Mouse (Mus musculus): Measurements from ENCODE around the gene Mgat2.
"Not testable (repeated sequence)": the region's sequence is repeated elsewhere in the genome, so short reads cannot be mapped to it uniquely, and the experiment has no call there.

The Mgat2 gene

DNA sequence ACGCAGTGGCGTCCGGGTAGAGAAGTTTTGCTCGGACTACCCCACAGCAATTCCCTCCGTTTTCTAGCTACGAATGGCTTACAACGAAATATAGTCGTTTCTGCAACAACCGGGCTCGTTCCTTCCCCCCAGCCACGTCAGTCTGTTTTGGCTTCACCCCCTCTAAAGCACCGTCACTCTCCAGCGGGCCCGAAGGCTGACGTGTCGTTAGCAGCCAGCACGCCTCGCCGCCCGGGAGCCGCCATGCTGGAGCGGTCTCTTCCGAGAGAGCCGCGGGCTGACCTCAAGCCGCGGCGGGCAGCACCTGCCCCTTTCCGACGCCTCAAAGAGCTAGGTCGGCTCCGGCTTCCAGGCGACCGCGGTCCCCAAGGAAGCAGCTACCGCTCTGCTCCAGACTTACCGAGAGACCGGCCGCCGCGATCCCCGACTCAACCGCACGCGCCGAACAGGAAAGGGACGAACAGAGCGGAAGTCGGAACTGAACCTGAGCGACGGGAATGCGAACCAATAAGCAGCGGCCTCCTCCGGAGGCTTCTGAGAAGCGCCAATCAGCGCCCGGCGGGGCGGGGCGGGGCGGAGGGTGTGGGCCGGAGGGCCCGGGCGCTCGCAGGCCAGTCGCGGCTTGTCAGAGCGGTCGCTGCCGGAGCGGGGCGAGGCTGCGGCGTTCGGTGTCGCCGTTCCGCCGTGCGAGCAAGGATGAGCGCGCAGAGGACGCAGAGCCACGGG is at the start of gene Mgat2, which contains the start of gene Rpl36al:
TSS of gene Mgat2 (plus strand) at position 575 of the 726 bp plus-strand sequence.
TSS of gene Rpl36al (minus strand) at position 501 of the 726 bp plus-strand sequence.
- DNase-seq (ENCODE audit: low spot score in 2 of 2) = peak; percentile 99

DNA sequence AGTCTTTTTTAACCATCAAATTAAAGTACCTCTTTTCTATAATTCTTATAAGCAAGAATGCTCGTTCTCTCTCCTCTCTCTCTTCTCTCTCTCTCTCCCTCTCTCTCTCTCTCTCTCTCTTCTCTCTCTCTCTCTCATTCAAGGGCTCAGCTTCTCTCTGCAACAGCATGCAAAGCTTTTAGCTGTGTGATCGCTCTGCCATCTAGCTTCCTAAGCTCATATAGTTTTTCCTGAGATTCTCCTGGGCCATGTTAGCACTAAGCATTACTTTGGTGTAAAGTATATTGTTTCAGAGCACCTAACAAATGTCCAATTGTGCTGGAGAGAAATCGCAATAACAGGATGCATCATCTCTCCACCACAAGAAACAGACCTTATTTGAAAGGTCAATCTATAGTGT is 44.8 kb upstream of the Mgat2 start:
- DNase-seq (ENCODE audit: low spot score in 2 of 2) = no peak

DNA sequence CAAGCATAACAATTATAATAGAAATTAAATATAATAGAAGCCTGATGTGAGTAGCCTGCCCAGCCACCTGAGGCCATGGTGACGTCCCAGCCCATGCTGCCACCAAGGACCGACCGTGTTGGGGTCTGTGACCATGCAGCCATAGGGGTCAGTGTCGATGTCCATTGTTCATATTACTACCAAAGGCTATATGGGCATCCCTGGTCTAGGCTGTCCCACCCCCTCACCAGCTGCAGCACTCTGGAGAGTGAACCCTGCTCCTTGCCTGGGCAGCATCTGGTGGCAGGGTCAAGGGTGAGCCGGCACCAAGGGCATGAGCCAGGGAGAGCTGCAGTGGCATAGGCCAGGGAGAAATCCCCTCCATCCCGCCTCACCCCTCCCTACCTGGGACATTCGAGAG is 44.1 kb upstream of the Mgat2 start:
- DNase-seq (ENCODE audit: low spot score in 2 of 2) = no peak

DNA sequence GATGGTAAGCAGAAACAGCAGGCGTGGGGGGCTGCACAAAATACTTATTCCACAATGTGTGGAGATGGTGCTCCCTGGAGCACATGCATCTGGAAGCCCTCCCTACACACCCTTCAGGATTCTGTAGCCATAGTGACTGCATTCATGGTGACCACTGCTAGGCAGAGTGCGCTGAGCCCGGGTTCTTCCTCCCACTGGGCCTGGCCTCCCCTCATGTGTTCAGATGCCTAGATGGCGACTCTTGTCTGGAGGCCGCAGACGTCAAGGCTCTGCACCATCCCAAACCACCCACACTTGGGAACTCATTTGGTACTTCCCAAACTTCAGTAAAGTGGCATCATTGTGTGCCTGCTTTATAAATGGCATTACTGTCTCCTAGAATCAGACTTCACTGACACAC is 40.5 kb upstream of the Mgat2 start:
- DNase-seq (ENCODE audit: low spot score in 2 of 2) = no peak

DNA sequence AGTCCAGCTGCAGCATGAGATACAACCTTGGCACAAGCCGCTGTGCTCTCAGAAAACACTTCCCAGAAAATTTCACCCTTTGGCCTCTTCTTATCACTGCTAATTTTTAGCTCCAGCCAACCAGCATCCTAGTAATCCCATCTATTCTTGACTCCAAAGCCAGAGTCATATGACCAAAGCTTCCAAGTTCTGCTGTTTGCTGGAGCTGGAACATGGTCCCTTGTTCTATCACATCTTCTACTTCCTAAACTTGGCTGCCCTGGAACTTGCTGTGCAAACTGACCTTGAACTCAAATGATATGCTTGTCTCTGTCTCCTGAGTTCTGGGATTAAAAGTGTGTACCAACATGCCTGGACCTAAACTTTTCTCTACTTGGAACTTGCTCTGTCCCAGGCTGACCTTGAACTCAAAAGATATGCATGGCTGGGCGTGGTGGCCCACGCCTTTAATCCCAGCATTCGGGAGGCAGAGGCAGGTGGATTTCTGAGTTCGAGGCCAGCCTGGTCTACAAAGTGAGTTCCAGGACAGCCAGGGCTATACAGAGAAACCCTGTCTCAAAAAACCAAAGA is 36.7 kb upstream of the Mgat2 start:
- no peak for DNase-seq (ENCODE audit: low spot score in 2 of 2)

DNA sequence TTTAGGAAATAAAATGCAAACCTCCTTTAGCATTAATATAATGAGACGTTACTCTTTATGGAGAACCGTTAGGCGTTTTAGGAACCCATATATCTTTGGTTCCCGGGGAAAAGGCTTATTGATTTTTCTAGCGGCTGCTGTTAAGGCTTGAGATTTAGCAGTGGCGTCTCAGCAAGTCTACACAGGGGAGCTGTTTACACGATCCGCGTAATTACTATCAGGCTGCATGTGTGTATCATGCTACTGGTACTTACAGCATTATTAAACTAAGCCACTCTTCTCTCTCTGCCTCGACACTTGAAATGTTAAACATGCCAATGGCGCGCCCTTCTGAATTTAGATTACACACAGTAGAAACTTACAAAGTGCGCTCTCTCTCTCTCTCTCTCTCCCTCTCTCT is 33.9 kb upstream of the Mgat2 start:
- DNase-seq (ENCODE audit: low spot score in 2 of 2) = no peak

DNA sequence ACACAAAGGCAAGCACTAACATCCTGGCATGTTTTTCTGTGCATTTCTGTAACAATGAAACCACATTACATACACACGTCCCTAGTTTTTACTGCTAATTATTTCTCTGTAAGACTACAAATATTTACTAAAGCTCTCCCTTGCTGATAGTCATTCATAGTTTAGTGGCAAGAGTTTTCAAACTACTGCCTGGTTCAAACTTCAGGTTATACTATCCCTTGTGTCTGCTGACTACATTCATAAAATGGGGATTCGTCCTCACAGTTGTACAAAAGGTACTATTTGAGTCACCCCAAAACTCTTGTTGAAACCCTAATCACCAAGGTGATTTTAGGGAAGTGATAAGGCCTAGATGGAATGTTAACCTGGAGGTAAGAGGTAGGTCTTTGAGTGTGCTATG is 28.0 kb upstream of the Mgat2 start:
- no peak for DNase-seq (ENCODE audit: low spot score in 2 of 2)

DNA sequence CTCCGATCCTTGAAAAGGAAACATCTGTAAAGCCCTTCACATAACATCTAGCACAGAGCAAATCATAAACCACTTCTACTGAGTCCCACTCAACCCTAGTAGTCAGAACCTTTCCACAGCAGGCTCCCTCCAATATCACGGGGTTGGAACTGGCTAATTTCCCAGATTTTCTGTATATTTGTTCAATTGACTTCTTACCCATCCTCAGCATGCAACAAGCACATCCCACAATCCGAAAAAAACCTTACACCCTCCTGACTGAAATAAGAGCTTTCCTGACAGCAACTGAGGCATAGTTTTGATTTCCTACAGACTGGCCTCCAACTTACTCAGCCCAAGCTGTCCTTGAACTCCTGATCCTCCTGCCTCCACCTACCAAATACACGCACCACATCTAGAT is 27.5 kb upstream of the Mgat2 start:
- no peak for DNase-seq (ENCODE audit: low spot score in 2 of 2)

DNA sequence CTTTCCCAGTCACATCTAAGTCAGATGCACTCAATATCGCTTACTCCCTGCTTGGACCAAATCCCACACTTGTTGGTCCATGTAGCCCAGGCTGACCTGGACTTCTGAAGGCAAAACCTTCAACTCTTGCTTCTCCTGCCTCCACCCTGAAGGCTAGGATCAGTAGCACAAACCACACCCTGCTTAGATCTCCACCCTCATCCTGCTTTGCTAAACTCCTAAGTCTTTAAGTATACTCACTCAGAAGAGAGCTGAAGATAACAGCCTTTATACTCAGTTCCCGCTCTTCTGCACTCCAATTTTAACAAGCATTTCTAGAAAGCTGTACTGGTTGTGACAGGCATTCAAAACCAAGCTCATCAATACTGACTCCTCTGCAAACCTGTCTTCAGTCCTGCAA is 26.9 kb upstream of the Mgat2 start:
- DNase-seq (ENCODE audit: low spot score in 2 of 2) = no peak

DNA sequence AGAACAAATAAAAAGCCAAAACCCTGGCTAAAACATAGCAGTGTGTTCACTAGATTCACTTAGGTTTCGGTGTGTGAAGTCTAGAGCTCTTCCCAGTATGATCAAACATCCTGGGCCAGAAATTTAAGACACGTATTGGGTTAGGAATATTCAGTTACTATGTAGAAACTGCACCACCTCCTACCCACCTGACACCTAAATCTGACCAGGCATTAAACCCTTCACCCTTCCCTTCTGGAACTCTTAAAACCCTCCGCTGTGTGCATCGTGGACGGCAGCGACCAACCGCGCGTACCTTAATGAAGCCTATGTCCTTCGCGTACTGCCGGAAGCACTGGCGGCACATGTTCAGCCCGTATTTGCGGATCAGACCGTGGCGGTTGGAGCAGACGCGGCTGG is 25.6 kb upstream of the Mgat2 start:
- no peak for DNase-seq (ENCODE audit: low spot score in 2 of 2)

DNA sequence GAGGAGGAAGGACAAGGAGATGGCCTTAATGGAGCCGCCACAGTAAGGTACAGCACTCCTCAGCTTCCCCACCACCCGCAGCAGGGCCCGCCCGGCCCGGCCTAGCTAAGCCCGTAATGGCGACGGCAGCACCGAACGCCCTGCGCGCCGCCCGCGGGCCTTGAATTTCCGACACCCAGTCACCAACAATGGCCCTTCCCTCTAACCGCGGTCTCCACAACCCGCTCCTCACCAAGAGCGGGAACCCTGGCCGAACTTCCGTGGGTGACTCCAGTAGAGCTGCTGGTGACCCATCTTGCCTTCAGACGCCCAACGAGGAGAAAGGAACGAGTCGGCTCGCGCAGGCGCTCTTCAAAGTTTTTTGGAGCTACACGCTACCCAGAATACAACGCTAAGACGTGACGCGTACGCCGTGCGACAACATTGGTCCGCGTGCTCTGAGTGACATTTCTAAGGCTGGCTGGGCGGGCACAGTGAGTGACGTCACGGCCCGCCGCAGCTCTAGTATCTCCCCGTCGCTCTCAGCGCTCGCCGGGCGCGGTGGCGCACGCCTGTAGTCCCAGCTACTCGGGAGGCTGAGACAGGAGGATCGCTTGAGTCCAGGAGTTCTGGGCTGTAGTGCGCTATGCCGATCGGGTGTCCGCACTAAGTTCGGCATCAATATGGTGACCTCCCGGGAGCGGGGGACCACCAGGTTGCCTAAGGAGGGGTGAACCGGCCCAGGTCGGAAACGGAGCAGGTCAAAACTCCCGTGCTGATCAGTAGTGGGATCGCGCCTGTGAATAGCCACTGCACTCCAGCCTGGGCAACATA is 25.0 kb upstream of the Mgat2 start, which contains the start of gene Rps29:
TSS of gene Rps29 (minus strand) at position 422 of the 813 bp plus-strand sequence.
- DNase-seq (ENCODE audit: low spot score in 2 of 2) = peak; percentile 97

DNA sequence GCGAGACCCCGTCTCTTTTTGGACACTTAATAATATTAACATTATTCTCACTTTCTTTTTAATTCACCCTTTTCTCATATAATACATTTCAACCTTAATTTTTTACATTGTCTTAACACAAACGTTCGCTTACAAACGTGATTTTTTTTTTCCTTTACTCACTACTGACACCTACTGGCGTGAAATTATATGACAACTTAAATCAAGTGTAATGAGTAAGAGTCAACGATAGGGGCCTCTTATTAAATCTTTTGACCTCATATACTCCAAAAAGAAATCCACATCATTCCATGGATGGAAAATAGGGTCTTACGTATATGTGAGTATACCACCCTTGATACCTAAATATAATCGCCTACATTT is 24.4 kb upstream of the Mgat2 start:
- no peak for DNase-seq (ENCODE audit: low spot score in 2 of 2)

DNA sequence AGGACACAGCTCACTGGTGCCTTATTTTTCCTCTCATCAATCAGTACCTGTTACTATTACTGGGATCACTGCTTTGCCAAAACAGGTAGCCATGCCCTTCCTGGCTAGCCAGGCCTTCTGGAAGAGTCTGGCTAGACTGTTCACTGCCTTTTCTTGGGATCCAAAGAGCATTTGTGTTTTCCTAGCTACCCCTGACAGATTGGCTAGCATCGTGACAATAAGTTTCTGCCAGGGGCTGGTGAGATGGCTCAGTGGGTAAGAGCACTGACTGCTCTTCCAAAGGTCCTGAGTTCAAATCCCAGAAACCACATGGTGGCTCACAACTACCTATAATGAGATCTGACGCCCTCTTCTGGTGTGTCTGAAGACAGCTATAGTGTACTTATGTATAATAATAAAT is 23.3 kb upstream of the Mgat2 start:
- not testable (repeated sequence) for DNase-seq (ENCODE audit: low spot score in 2 of 2)

DNA sequence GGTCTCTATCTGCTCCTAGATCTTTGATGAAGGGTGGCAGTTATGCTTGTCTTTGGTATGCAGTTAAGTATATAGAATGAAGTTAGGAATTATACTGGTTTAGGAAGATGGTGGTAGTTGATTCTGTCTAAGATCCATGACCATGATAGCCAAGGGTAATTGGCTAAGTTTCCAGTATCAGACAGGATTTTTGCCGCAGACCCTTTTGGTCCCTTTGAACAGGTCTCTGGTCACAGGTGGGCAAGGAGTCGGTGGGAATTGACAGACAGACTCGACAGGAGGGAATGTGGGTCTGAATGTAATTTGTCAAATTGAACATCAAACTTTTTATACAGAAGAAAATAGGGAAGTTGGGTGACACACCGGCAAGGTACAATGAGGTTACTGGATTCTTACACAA is 20.4 kb upstream of the Mgat2 start:
- not testable (repeated sequence) for DNase-seq (ENCODE audit: low spot score in 2 of 2)

DNA sequence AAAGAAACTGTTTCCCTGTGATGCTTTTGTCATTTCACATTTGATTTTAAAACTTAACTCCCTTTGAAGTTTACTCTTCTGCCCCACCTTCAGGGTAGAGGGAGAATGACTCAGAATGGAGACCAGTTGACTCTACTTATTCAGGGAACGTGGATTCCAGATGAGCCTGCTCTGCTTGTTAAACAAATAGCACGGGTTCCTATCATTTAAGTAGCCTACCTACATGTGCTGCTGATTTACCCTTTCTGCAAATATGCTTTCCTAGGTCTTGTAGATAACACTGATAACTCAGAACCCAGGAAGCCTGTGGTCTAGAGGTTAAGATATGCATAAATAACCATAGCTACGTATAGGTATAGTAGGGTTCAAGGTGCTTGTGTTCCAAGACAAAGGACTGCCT is 19.1 kb upstream of the Mgat2 start:
- no peak for DNase-seq (ENCODE audit: low spot score in 2 of 2)

DNA sequence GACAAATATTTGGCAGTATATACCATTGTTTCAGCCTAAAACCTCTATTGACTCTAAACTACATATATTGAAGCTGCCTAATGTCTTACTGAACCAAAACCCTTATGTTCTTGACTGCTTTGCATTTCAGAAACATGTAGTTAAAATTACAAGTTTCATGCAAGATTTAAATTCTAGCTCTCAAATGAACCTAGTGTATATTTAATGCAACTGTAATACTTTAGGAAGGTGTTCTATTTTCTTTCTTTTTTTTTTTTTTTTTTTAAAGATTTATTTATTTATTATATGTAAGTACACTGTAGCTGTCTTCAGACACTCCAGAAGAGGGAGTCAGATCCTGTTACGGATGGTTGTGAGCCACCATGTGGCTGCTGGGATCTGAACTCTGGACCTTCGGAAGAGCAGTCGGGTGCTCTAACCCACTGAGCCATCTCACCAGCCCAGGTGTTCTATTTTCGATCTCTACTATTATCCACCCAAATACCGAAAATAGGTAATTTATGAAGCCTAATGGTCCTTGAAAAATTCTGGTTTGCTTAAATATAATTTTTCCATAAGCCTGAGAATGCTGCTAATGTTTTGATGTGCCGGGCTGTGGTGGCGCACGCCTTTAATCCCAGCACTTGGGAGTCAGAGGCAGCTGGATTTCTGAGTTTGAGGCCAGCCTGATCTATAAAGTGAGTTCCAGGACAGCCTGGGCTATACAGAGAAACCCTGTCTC is 16.9 kb upstream of the Mgat2 start:
- DNase-seq (ENCODE audit: low spot score in 2 of 2) = not testable (repeated sequence)

DNA sequence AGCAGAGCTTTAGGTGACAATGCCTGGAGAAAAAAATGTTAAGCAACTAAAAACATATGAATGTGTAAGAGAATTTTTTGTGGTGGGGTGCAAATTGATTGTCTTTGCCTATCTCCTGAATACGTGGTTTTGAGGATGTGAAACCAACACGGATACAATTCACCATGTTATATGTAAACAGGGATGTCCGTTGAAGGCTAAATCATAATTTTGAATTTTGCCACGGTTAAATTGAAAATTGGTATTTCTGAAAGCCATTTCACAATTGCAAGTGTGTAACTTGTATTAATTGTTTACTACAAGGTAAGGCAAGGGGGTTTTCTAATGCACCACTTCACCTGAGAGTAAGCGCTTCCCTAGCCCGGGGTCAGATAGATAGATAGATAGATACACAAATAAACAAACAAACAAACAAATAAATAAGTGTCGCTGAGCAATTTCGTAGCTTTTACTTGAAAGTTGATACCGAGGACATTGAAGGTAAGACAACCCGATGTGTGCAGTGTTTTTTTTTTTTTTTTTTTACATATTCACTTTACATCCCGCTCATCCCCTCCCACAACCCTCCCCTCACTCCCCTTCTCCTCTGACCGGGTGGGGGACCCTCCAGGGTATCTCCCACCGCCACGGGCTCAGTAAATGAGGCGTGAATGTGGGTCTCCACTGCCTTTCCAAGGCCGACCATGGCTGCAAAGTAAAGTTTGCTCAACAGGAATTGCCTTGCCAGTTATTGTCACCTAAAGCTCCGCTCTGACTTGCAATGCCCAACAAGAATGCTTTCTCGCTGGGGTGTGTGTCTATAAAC is 16.1 kb upstream of the Mgat2 start:
- no peak for DNase-seq (ENCODE audit: low spot score in 2 of 2)

DNA sequence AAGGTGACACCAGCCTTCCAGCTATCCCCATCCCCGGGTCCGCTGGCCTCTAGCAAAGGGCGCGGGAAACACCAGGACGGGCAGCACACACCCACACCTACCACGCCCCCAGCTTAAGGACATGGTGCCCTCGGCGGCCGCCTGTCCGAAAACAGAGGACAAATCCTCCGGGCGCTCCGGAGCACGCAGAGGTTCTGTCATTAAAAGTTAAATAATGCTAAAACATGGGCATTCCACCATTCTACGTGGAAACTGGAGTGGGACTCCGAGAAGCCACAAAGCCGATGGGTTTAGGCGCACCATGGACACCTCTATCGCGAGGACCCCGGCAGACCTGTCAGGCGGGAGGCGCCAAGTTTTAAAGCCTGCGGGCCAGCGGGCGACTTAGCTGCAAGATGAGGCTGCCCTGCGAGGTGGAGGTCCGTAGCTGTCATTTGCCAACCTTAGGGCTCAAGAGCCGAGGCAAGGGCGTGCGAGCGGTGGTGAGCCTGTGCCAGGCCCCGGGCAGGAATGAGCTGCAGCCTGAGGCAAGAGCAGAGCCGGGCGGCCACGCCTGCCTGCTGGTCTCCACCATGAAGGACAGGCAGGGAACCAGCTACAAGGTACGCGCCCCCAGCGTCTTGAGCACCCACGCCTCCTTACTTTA is 15.4 kb upstream of the Mgat2 start, which contains the start of gene Lrr1:
TSS of gene Lrr1 (plus strand) at position 354 of the 646 bp plus-strand sequence.
- DNase-seq (ENCODE audit: low spot score in 2 of 2) = peak; percentile 81 to 91

DNA sequence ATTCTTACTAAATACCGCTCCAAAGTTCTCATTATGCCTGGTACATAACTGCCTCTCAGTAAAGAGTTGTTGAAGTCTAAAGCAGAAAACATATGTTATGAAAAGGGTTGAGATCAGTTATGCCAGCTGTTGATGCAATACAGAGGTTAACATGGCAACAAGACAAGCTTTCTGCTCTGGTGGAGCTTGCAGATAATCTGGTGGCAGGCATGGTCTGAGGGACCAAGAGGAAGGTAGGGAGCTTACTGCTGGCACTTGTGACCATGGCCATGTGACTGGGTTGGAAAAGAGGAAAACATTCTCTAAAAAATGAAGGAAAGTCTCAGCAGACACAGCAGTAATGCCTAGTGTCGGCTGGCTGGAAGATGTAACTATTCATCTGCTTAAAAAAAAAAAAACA is 12.7 kb upstream of the Mgat2 start:
- DNase-seq (ENCODE audit: low spot score in 2 of 2) = no peak

DNA sequence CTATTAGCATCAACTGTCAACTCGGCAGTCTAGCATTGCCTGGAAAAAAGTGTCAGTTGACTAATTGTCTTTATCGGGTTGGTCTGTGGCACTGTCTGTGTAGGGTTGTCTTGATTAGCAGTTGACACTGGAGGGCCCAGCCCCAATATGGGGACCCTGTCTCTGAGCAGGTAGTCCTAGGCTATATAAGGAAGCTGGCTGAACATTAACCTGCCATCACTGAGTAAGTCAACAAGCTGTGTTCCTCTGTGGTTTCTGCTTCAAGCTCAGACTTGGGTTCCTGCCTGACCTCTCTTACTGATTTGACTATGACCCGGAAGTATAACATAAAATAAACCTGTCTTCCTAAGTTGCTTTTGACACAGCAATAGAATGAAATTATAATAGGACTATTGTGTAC is 8.0 kb upstream of the Mgat2 start:
- DNase-seq (ENCODE audit: low spot score in 2 of 2) = no peak

DNA sequence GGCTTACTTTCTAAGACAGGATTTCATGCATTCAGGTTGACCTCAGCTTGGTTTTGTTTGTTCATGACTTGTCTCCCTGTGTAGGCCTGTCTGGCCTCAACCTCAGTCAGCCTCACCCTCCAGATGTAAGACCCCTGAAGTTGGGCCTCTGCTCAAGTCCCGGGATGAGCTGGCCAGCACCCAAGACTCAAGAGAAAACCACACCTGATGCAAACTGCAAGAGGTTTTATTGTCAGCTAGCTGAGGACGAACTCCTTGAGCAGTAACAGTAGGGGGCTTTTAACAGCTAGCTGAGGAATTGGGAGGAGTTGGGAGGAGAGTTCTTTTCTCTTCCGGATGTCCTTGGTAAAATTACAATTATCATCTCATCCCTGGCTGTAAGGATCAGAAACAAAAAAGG is 6.4 kb upstream of the Mgat2 start:
- DNase-seq (ENCODE audit: low spot score in 2 of 2) = no peak
